Mouse (Mus musculus) heart, adult 18-20 months (tissue): ENCODE results near the gene Trim71. TPM values are rescaled to one million over a fixed set of nuclear protein-coding genes. Genes with fewer than 3 reads are reported as not detected.

Experiments used
- DNase-seq, 2 experiments: peaks; one replicate each; pipeline ENCODE4 v3.0.0; 2021 to 2022; ENCODE audit warnings: mixed read lengths in 1 of 2
- total RNA-seq, 2 experiments: library from RNA; stranded (reverse); gene quantifications; 2 replicates each; pipeline ENCODE4 v1.2.3; 2021

Gene Trim71
- total RNA-seq, 2 experiments from 2014 or later: not detected

GRCm38 (mm10) chr9:114480940-114481339 lies 83.2 kb downstream of the Trim71 start:
- DNase-seq: no peak

- DNase-seq: no peak
Observed at GRCm38 (mm10) chr9:114477019-114477418, 87.2 kb downstream of the Trim71 start.

- DNase-seq: no peak
Observed at GRCm38 (mm10) chr9:114471892-114472291, 92.3 kb downstream of the Trim71 start.

- DNase-seq: no peak
Observed at GRCm38 (mm10) chr9:114468701-114469100, 95.5 kb downstream of the Trim71 start.

GRCm38 (mm10) chr9:114468217-114468616 lies 96.0 kb downstream of the Trim71 start:
- no peak for DNase-seq

GRCm38 (mm10) chr9:114466871-114467270 lies 97.3 kb downstream of the Trim71 start:
- no peak for DNase-seq

- DNase-seq: no peak
Observed at GRCm38 (mm10) chr9:114465442-114465841, 98.7 kb downstream of the Trim71 start.

GRCm38 (mm10) chr9:114462569-114462968 lies 101.6 kb downstream of the Trim71 start:
- DNase-seq: no peak

GRCm38 (mm10) chr9:114458436-114458835 lies 105.7 kb downstream of the Trim71 start:
- no peak for DNase-seq

Other genes starting within 250 kb of the Trim71 start
- not detected for gene Bcl2a1c, start 234.2 kb downstream of the Trim71 start, total RNA-seq
- gene Crtap, start 173.7 kb downstream of the Trim71 start, total RNA-seq: 10 to 100 TPM; 32.0 to 37.2 TPM
- gene Glb1, start 163.3 kb downstream of the Trim71 start, total RNA-seq: 10 to 100 TPM; 13.9 to 15.1 TPM
- gene Tmppe, start 163.3 kb downstream of the Trim71 start, total RNA-seq: 1 to 10 TPM; 3.3 to 3.8 TPM
- gene Ccr4, start 59.5 kb downstream of the Trim71 start, total RNA-seq: not detected
- gene C130032M10Rik, start 48.7 kb downstream of the Trim71 start, total RNA-seq: not detected
- gene Cnot10, start 75.8 kb upstream of the Trim71 start, total RNA-seq: 10 to 100 TPM; 21.2 to 22.5 TPM
- gene Dync1li1, start 124.4 kb upstream of the Trim71 start, total RNA-seq: 10 to 100 TPM; 64.3 to 69.5 TPM
- 10 to 100 TPM; 25.0 to 29.5 TPM for gene Cmtm6, start 166.7 kb upstream of the Trim71 start, total RNA-seq
- 10 to 100 TPM; 13.1 TPM for gene Cmtm7, start 217.5 kb upstream of the Trim71 start, total RNA-seq